Mouse (Mus musculus) left cerebral cortex, postnatal 4 days (tissue): Measurements from ENCODE around the gene Scn8a. TPM values are rescaled to one million over a fixed set of nuclear protein-coding genes. Genes with fewer than 3 reads are reported as not detected.

Experiments used
- DNase-seq: peaks from one replicate; pipeline ENCODE4 v3.0.0-alpha.2; 2022
- intact Hi-C: fragments of 180-260 bp; cut with DNase I; formaldehyde crosslinking; loops from one replicate; pipeline ENCODE4 v1.15.1; 2025
- total RNA-seq, 2 experiments: library from RNA; stranded (reverse); gene quantifications; 2 replicates each; pipeline ENCODE4 v1.2.3; 2021

Gene Scn8a
- total RNA-seq, 2 experiments from 2014 or later: 106 to 113 TPM

GRCm38 (mm10) chr15:100951491-100951890 is 81.8 kb downstream of the Scn8a start:
- intact Hi-C loops: no loop called here

GRCm38 (mm10) chr15:100952292-100952691 is 82.6 kb downstream of the Scn8a start:
- intact Hi-C loops: no loop called here
- DNase-seq: no peak

More at GRCm38 (mm10) chr15:100951491-100951890, 81.8 kb downstream of the Scn8a start:
- no peak for DNase-seq

GRCm38 (mm10) chr15:100952854-100953253 is 83.2 kb downstream of the Scn8a start:
- intact Hi-C loops: no loop called here
- DNase-seq: no peak

GRCm38 (mm10) chr15:100953955-100954354 is 84.3 kb downstream of the Scn8a start:
- DNase-seq: no peak
- intact Hi-C loops: no loop called here

GRCm38 (mm10) chr15:100954751-100955150 is 85.1 kb downstream of the Scn8a start:
- no peak for DNase-seq
- intact Hi-C loops: loop anchor here (5.0 kb wide), 1 partner anchor 82 kb away; no protein-coding TSS in a partner anchor

GRCm38 (mm10) chr15:100960958-100961357 is 91.3 kb downstream of the Scn8a start:
- intact Hi-C loops: no loop called here
- no peak for DNase-seq

- peak; percentile 30 for DNase-seq
- intact Hi-C loops: no loop called here
Measured at GRCm38 (mm10) chr15:100961561-100961960, 91.9 kb downstream of the Scn8a start.

- intact Hi-C loops: no loop called here
- no peak for DNase-seq
Measured at GRCm38 (mm10) chr15:100971443-100971842, 101.8 kb downstream of the Scn8a start.

- intact Hi-C loops: no loop called here
Measured at GRCm38 (mm10) chr15:100972795-100973194, 103.1 kb downstream of the Scn8a start.

GRCm38 (mm10) chr15:100974679-100975078 is 105.0 kb downstream of the Scn8a start:
- DNase-seq: peak; percentile 17
- intact Hi-C loops: no loop called here

More at GRCm38 (mm10) chr15:100972795-100973194, 103.1 kb downstream of the Scn8a start:
- DNase-seq: peak; percentile 34

- peak; percentile 66 for DNase-seq
- intact Hi-C loops: no loop called here
Measured at GRCm38 (mm10) chr15:100983427-100984153, 113.9 kb downstream of the Scn8a start.

GRCm38 (mm10) chr15:100984154-100984893 is 114.7 kb downstream of the Scn8a start:
- DNase-seq: no peak
- intact Hi-C loops: no loop called here

GRCm38 (mm10) chr15:100986479-100986878 is 116.8 kb downstream of the Scn8a start:
- DNase-seq: no peak
- intact Hi-C loops: no loop called here

- intact Hi-C loops: no loop called here
- no peak for DNase-seq
Measured at GRCm38 (mm10) chr15:100987031-100987430, 117.4 kb downstream of the Scn8a start.

- no peak for DNase-seq
- intact Hi-C loops: no loop called here
Measured at GRCm38 (mm10) chr15:100990283-100990682, 120.6 kb downstream of the Scn8a start.

- intact Hi-C loops: no loop called here
- DNase-seq: peak; percentile 64
Measured at GRCm38 (mm10) chr15:100997090-100997489, 127.4 kb downstream of the Scn8a start.

- intact Hi-C loops: no loop called here
- DNase-seq: no peak
Measured at GRCm38 (mm10) chr15:101001685-101002084, 132.0 kb downstream of the Scn8a start.

GRCm38 (mm10) chr15:101002466-101002865 is 132.8 kb downstream of the Scn8a start:
- intact Hi-C loops: no loop called here
- no peak for DNase-seq

- intact Hi-C loops: no loop called here
- no peak for DNase-seq
Measured at GRCm38 (mm10) chr15:101004538-101004937, 134.9 kb downstream of the Scn8a start.

GRCm38 (mm10) chr15:101005717-101006116 is 136.1 kb downstream of the Scn8a start:
- no peak for DNase-seq
- intact Hi-C loops: no loop called here

GRCm38 (mm10) chr15:101006251-101007040 is 136.8 kb downstream of the Scn8a start:
- DNase-seq: no peak

More at GRCm38 (mm10) chr15:101006251-101007040, 136.8 kb downstream of the Scn8a start:
- intact Hi-C loops: no loop called here
